Mouse (Mus musculus) layer of hippocampus, adult 11-12 months (tissue): Measurements from ENCODE around the gene Zfp219.
A peak's percentile ranks its signal among the peaks of the same experiment; 100 is the strongest.
"Not testable (repeated sequence)": the region's sequence is repeated elsewhere in the genome, so short reads cannot be mapped to it uniquely, and the experiment has no call there.

Experiments used
- DNase-seq: peaks from one replicate; pipeline ENCODE4 v3.0.0; 2022; ENCODE audit warnings: low spot score

The Zfp219 gene

GRCm38 (mm10) chr14:52020486-52021137, at the start of gene Zfp219:
TSS of gene Zfp219 (minus strand) at chr14:52020733.
- DNase-seq = peak; percentile 68

GRCm38 (mm10) chr14:52066135-52066534, 45.6 kb upstream of the Zfp219 start:
- DNase-seq = no peak

GRCm38 (mm10) chr14:52061798-52062197, 41.3 kb upstream of the Zfp219 start:
- DNase-seq = no peak

- DNase-seq = peak; percentile 15
Measured at GRCm38 (mm10) chr14:52060800-52061199, 40.3 kb upstream of the Zfp219 start.

- no peak for DNase-seq
Measured at GRCm38 (mm10) chr14:52059982-52060381, 39.4 kb upstream of the Zfp219 start.

- DNase-seq = not testable (repeated sequence)
Measured at GRCm38 (mm10) chr14:52052720-52053119, 32.2 kb upstream of the Zfp219 start.

- DNase-seq = no peak
Measured at GRCm38 (mm10) chr14:52045966-52046565, 25.5 kb upstream of the Zfp219 start.

GRCm38 (mm10) chr14:52044901-52045678, 24.6 kb upstream of the Zfp219 start:
- DNase-seq = peak; percentile 28

- no peak for DNase-seq
Measured at GRCm38 (mm10) chr14:52043446-52043845, 22.9 kb upstream of the Zfp219 start.

GRCm38 (mm10) chr14:52042359-52042758, 21.8 kb upstream of the Zfp219 start, which contains the start of gene Olfr221:
TSS of gene Olfr221 (minus strand) at chr14:52042459.
- not testable (repeated sequence) for DNase-seq

GRCm38 (mm10) chr14:52039332-52039731, 18.8 kb upstream of the Zfp219 start:
- no peak for DNase-seq

GRCm38 (mm10) chr14:52035926-52036325, 15.4 kb upstream of the Zfp219 start:
- DNase-seq = no peak

GRCm38 (mm10) chr14:52026342-52026741, 5.8 kb upstream of the Zfp219 start:
- DNase-seq = no peak

GRCm38 (mm10) chr14:52024133-52024532, 3.6 kb upstream of the Zfp219 start:
- DNase-seq = no peak

GRCm38 (mm10) chr14:52022709-52023459, 2.4 kb upstream of the Zfp219 start:
- peak; percentile 90 for DNase-seq

GRCm38 (mm10) chr14:52022244-52022708, 1.7 kb upstream of the Zfp219 start:
- DNase-seq = no peak

- DNase-seq = no peak
Measured at GRCm38 (mm10) chr14:52021568-52022212, 1.2 kb upstream of the Zfp219 start.

GRCm38 (mm10) chr14:52021138-52021529, 601 bp upstream of the Zfp219 start:
- DNase-seq = no peak

- peak; percentile 99 for DNase-seq
Measured at GRCm38 (mm10) chr14:52019590-52020340, 768 bp downstream of the Zfp219 start.

GRCm38 (mm10) chr14:52019051-52019589, 1.4 kb downstream of the Zfp219 start:
- DNase-seq = no peak
